Mouse (Mus musculus) layer of hippocampus, adult 18-20 months (tissue): Measurements from ENCODE around the gene Abcc2. TPM values are rescaled to one million over a fixed set of nuclear protein-coding genes. Genes with fewer than 3 reads are reported as not detected.

Experiments used
- DNase-seq, 2 experiments: peaks; one replicate each; pipeline ENCODE4 v3.0.0; 2022; ENCODE audit warnings: low spot score in 2 of 2
- long read RNA-seq: library from polyadenylated mRNA; stranded (forward); transcript quantifications from one replicate; pipeline ENCODE4 v2.0.0, GENCODE M21; 2021
- total RNA-seq, 2 experiments: library from RNA; stranded (reverse); gene quantifications; 2 replicates each; pipeline ENCODE4 v1.2.3; 2021

Gene Abcc2
- total RNA-seq = under 1 TPM in 1 of 2 experiments, not detected in 1; 0.05 TPM
- long read RNA-seq = 0 reads

- DNase-seq = no peak
Observed at GRCm38 (mm10) chr19:43781980-43782379, at the start of gene Abcc2. Abcc2 (plus strand) TSS chr19:43782192.

- DNase-seq = no peak
Observed at GRCm38 (mm10) chr19:43738409-43738808, 43.6 kb upstream of the Abcc2 start.

- DNase-seq = no peak
Observed at GRCm38 (mm10) chr19:43743401-43743800, 38.6 kb upstream of the Abcc2 start.

GRCm38 (mm10) chr19:43745740-43746139 is 36.3 kb upstream of the Abcc2 start:
- DNase-seq = no peak

- no peak for DNase-seq
Observed at GRCm38 (mm10) chr19:43747877-43748276, 34.1 kb upstream of the Abcc2 start.

GRCm38 (mm10) chr19:43750008-43750407 is 32.0 kb upstream of the Abcc2 start:
- DNase-seq = no peak

- DNase-seq = peak; percentile 94 to 97
Observed at GRCm38 (mm10) chr19:43752489-43753225, 29.3 kb upstream of the Abcc2 start, which contains the start of the genes Cutc and Cox15. Cutc (plus strand) TSS chr19:43752996. Cox15 (minus strand) TSS chr19:43753000.

GRCm38 (mm10) chr19:43753226-43753835 is 28.7 kb upstream of the Abcc2 start:
- DNase-seq = peak; percentile 75 to 92

GRCm38 (mm10) chr19:43754237-43754636 is 27.8 kb upstream of the Abcc2 start:
- DNase-seq = no peak

- DNase-seq = no peak
Observed at GRCm38 (mm10) chr19:43754872-43755271, 27.1 kb upstream of the Abcc2 start.

GRCm38 (mm10) chr19:43760504-43760903 is 21.5 kb upstream of the Abcc2 start:
- peak in 1 of 2 experiments; percentile 76 for DNase-seq

GRCm38 (mm10) chr19:43761543-43762256 is 20.3 kb upstream of the Abcc2 start:
- DNase-seq = no peak

GRCm38 (mm10) chr19:43762410-43762809 is 19.6 kb upstream of the Abcc2 start:
- no peak for DNase-seq

- no peak for DNase-seq
Observed at GRCm38 (mm10) chr19:43766451-43766850, 15.5 kb upstream of the Abcc2 start.

GRCm38 (mm10) chr19:43767549-43768322 is 14.3 kb upstream of the Abcc2 start:
- DNase-seq = no peak

- no peak for DNase-seq
Observed at GRCm38 (mm10) chr19:43769366-43769960, 12.5 kb upstream of the Abcc2 start.

- DNase-seq = no peak
Observed at GRCm38 (mm10) chr19:43770584-43770983, 11.4 kb upstream of the Abcc2 start.

- no peak for DNase-seq
Observed at GRCm38 (mm10) chr19:43771499-43771969, 10.5 kb upstream of the Abcc2 start.

GRCm38 (mm10) chr19:43772311-43772710 is 9.7 kb upstream of the Abcc2 start:
- no peak for DNase-seq

GRCm38 (mm10) chr19:43775433-43775832 is 6.6 kb upstream of the Abcc2 start:
- DNase-seq = no peak

GRCm38 (mm10) chr19:43776561-43776960 is 5.4 kb upstream of the Abcc2 start:
- no peak for DNase-seq
